ENCODE assay signal across 19 mouse cellular contexts in the genomic region with DNA sequence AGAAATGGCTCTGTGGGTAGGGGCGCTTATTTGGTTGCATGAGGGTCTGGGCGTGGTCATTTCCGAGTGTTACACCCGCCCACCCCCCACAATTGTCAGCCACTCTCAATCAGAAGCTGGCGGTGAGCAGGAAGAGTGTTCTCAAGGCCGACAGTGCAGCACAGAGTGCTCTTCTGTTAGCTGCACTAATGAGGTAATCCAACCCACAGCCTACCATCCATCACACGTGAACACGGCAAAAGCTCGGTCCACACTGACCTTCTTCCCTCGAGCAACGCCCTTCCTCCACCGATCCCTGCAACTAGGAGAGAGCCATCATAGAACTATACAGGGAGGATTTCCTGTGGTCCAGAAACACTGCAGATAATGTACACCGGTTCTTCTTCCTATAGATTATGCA. TPM values are rescaled to one million over a fixed set of nuclear protein-coding genes. Genes with fewer than 3 reads are reported as not detected.
A peak's percentile ranks its signal among the peaks of the same experiment; 100 is the strongest.
DNase-seq lines count a peak whose midpoint lies in the region; ATAC-seq and TF ChIP-seq lines count a peak whose summit lies in the region.
"Had no signal": no experiment of that assay in that cellular context is flagged by ENCODE, and none has a peak within 500 bp of the region (broad histone marks: within the 10 kb centered on the region; RNA-seq: fewer than 3 reads in every experiment).

No protein-coding gene starts in this region.

- no peak for DNase-seq in forebrain, postnatal 0 days
- no peak for DNase-seq in kidney, postnatal 4 days
- no peak for DNase-seq in limb, embryonic 10.5 days (ENCODE audit: low spot score)
- DNase-seq: adrenal gland, postnatal 14 days; cerebellum, adult 2 months; cerebellum, postnatal 10 days; gastrocnemius, postnatal 14 days; heart, postnatal 36 days had no signal

- H3K27me3 ChIP-seq in forebrain, embryonic 12.5 days = no peaks in the 10 kb centered on the region
- no peaks in the 10 kb centered on the region for H3K27me3 ChIP-seq in forebrain, postnatal 0 days (ENCODE audit: insufficient read depth, low read length)
- no peaks in the 10 kb centered on the region for H3K27me3 ChIP-seq in kidney, embryonic 14.5 days (ENCODE audit: control insufficient read depth, insufficient read depth, low read length)
- no peaks in the 10 kb centered on the region for H3K27me3 ChIP-seq in megakaryocyte, embryonic 14.5 days (replicated peaks)
- no peaks in the 10 kb centered on the region for H3K27me3 ChIP-seq in limb, embryonic 10.5 days (ENCODE audit: low read depth, poor library complexity, severe bottlenecking)
- H3K27me3 ChIP-seq: embryonic facial prominence, embryonic 12.5 days; heart, embryonic 12.5 days had no signal

- no peak overlapping the region for H3K4me2 ChIP-seq in forebrain, embryonic 12.5 days
- no peak overlapping the region for H3K4me2 ChIP-seq in forebrain, postnatal 0 days (ENCODE audit: low read depth)
- H3K4me2 ChIP-seq in kidney, embryonic 14.5 days (replicated peaks; ENCODE audit: low read depth, low read length) = no peak overlapping the region
- H3K4me2 ChIP-seq: embryonic facial prominence, embryonic 12.5 days; heart, embryonic 12.5 days; hindbrain, embryonic 14.5 days had no signal

- 0 out of 2 replicates have a peak overlapping the region, but pooled peaks have one; percentile 8 for H3K27ac ChIP-seq in forebrain, embryonic 12.5 days
- no peak overlapping the region for H3K27ac ChIP-seq in forebrain, postnatal 0 days (ENCODE audit: low read depth, low read length)
- no peak overlapping the region for H3K27ac ChIP-seq in kidney, embryonic 14.5 days (ENCODE audit: low read depth, low read length)
- H3K27ac ChIP-seq in macrophage = peak overlapping the region; percentile 40
- H3K27ac ChIP-seq in limb, embryonic 10.5 days = no peak overlapping the region
- H3K27ac ChIP-seq: embryonic facial prominence, embryonic 12.5 days; hindbrain, embryonic 14.5 days had no signal

- no peak overlapping the region for H3K9ac ChIP-seq in forebrain, embryonic 12.5 days
- no peak overlapping the region for H3K9ac ChIP-seq in forebrain, postnatal 0 days
- no peak overlapping the region for H3K9ac ChIP-seq in kidney, embryonic 14.5 days (ENCODE audit: low read depth, low read length)
- H3K9ac ChIP-seq: embryonic facial prominence, embryonic 12.5 days; heart, embryonic 12.5 days; hindbrain, embryonic 14.5 days had no signal

- no peak for TF ChIP-seq CTCF in forebrain, postnatal 0 days (IDR thresholded peaks at IDR 0.05; ENCODE audit: low read depth)

- peaks cover 11% of the 10 kb centered on the region for H3K4me1 ChIP-seq in forebrain, embryonic 12.5 days
- H3K4me1 ChIP-seq in forebrain, postnatal 0 days (ENCODE audit: insufficient read depth) = peaks cover 2% of the 10 kb centered on the region; the same call in 1 of the 2 replicates
- H3K4me1 ChIP-seq in kidney, embryonic 14.5 days (ENCODE audit: control insufficient read depth, insufficient read depth, low read length) = peaks cover 10% of the 10 kb centered on the region
- peaks cover 12% of the 10 kb centered on the region for H3K4me1 ChIP-seq in megakaryocyte, embryonic 14.5 days
- H3K4me1 ChIP-seq in limb, embryonic 10.5 days = peaks cover 15% of the 10 kb centered on the region

- no peaks in the 10 kb centered on the region for H3K36me3 ChIP-seq in forebrain, embryonic 12.5 days (replicated peaks)
- no peaks in the 10 kb centered on the region for H3K36me3 ChIP-seq in forebrain, postnatal 0 days (ENCODE audit: insufficient read depth)
- H3K36me3 ChIP-seq in kidney, embryonic 14.5 days (ENCODE audit: control insufficient read depth, insufficient read depth, low read length) = no peaks in the 10 kb centered on the region; the same call in 1 of the 2 replicates
- H3K36me3 ChIP-seq in megakaryocyte, embryonic 14.5 days (replicated peaks; ENCODE audit: low read length) = no peaks in the 10 kb centered on the region
- no peaks in the 10 kb centered on the region for H3K36me3 ChIP-seq in macrophage (ENCODE audit: inconsistent target)
- H3K36me3 ChIP-seq in limb, embryonic 10.5 days = 0 out of 2 replicates have a peak, but pooled peaks cover 8% of the 10 kb centered on the region
- H3K36me3 ChIP-seq: embryonic facial prominence, embryonic 12.5 days; G1E had no signal

- ATAC-seq in forebrain, embryonic 12.5 days (ENCODE audit: low FRiP score) = no peak
- no peak for ATAC-seq in forebrain, postnatal 0 days
- ATAC-seq in kidney, embryonic 14.5 days (ENCODE audit: low FRiP score, low TSS enrichment) = peak; percentile 65; the same call in 1 of the 2 replicates
- no peak for ATAC-seq in megakaryocyte, adult 5-6 weeks (ENCODE audit: poor library complexity, severe bottlenecking)
- ATAC-seq: forebrain, embryonic 16.5 days; intestine, embryonic 16.5 days had no signal

- H3K9me3 ChIP-seq in forebrain, embryonic 12.5 days = no peaks in the 10 kb centered on the region
- no peaks in the 10 kb centered on the region for H3K9me3 ChIP-seq in forebrain, postnatal 0 days (ENCODE audit: low read length)
- H3K9me3 ChIP-seq in kidney, embryonic 14.5 days (ENCODE audit: control insufficient read depth, low read length) = no peaks in the 10 kb centered on the region
- peaks cover 4% of the 10 kb centered on the region; the same call in 1 of the 2 replicates for H3K9me3 ChIP-seq in megakaryocyte, embryonic 14.5 days
- H3K9me3 ChIP-seq in limb, embryonic 10.5 days (replicated peaks) = no peaks in the 10 kb centered on the region
- H3K9me3 ChIP-seq: embryonic facial prominence, embryonic 12.5 days; heart, embryonic 12.5 days had no signal

- H3K4me3 ChIP-seq in forebrain, embryonic 12.5 days (replicated peaks) = no peak overlapping the region
- H3K4me3 ChIP-seq in forebrain, postnatal 0 days (ENCODE audit: low read depth, low read length) = no peak overlapping the region
- no peak overlapping the region for H3K4me3 ChIP-seq in kidney, embryonic 14.5 days (ENCODE audit: low read length)
- H3K4me3 ChIP-seq in megakaryocyte, embryonic 14.5 days (replicated peaks) = peak overlapping the region; percentile 6
- H3K4me3 ChIP-seq in macrophage (ENCODE audit: inconsistent target) = no peak overlapping the region
- no peak overlapping the region for H3K4me3 ChIP-seq in limb, embryonic 10.5 days
- H3K4me3 ChIP-seq: embryonic facial prominence, embryonic 12.5 days; heart, embryonic 12.5 days had no signal

- WGBS in forebrain, embryonic 12.5 days = 86% methylated on average over 13 of the region's 13 CpGs
- 88% methylated on average over 13 of the region's 13 CpGs for WGBS in forebrain, postnatal 0 days
- 51% methylated on average over 13 of the region's 13 CpGs for WGBS in kidney, embryonic 14.5 days
- WGBS in macrophage (ENCODE audit: missing documents) = 93% methylated on average over 13 of the region's 13 CpGs
- 74% methylated on average over 13 of the region's 13 CpGs for WGBS in limb, embryonic 10.5 days

- peaks cover 92% of the 10 kb centered on the region for H3K79me2 ChIP-seq in macrophage (ENCODE audit: inconsistent target)

RNA-seq across cellular contexts. Expression of a gene that starts 36.1 kb away (rescaled TPM):
- polyA plus RNA-seq in forebrain, embryonic 12.5 days (2016; fragmentation: Nextera tagmentation; extraction: Ambion mirVana) = 29.4 and 34.1 TPM in 2 replicates
- 62.9 and 76.9 TPM in 2 replicates for total RNA-seq in forebrain, postnatal 0 days (2014; rRNA removed)
- polyA plus RNA-seq in forebrain, postnatal 0 days (2015; fragmentation: Nextera tagmentation; extraction: Ambion mirVana) = 15.0 and 17.9 TPM in 2 replicates
- polyA plus RNA-seq in kidney, embryonic 14.5 days (2014; fragmentation: Nextera tagmentation; extraction: Ambion mirVana) = 21.4 and 36.5 TPM in 2 replicates
- 0.87 TPM in 1 of 2 replicates, not detected in the other for polyA plus RNA-seq in megakaryocyte, embryonic 14.5 days (2012; ENCODE audit: insufficient read depth, low replicate concordance)
- 7.6 and 7.9 TPM in 2 replicates for total RNA-seq in megakaryocyte, adult 5-6 weeks (2015)
- total RNA-seq in megakaryocyte, adult 5-6 weeks (2017) = 5.6 and 8.6 TPM in 2 replicates
- total RNA-seq in macrophage (2018; cell fraction: chromatin; rRNA removed) = 100 to 1,000 TPM in 23 of 26 experiments, 10 to 100 TPM in 3; 86.4 to 248 (median 139) TPM
- total RNA-seq in macrophage (2018; cell fraction: cytosol; rRNA removed) = 10 to 100 TPM; 14.7 to 32.2 (median 24.1) TPM
- 100 to 1,000 TPM in 2 of 26 experiments, 10 to 100 TPM in 24; 43.1 to 159 (median 61.2) TPM for total RNA-seq in macrophage (2018; cell fraction: nucleus; rRNA removed)
- polyA plus RNA-seq in macrophage (2018) = 17.9 to 30.8 TPM (median 27.0 TPM) in 3 replicates
- 19.3 and 25.3 TPM in 2 replicates for polyA plus RNA-seq in limb, embryonic 10.5 days (2016; fragmentation: Nextera tagmentation; extraction: Ambion mirVana)
- polyA plus RNA-seq: G1E had no signal

Comparison
In these comparisons a context has a peak if more than half of its experiments do, and no peak if none do; other contexts are left out.
1. H3K27ac ChIP-seq: peak in forebrain, embryonic 12.5 days (single experiment) and macrophage (single experiment); none in forebrain, postnatal 0 days (single experiment), kidney, embryonic 14.5 days (single experiment) and limb, embryonic 10.5 days (single experiment).